Mouse (Mus musculus) MEL (cell line): Measurements from ENCODE around the gene Amt.

Experiments used
- CTCF ChIP-seq, 3 experiments: IDR thresholded peaks in 2 of 3; conservative IDR thresholded peaks in 1 of 3; 2 replicates each; pipeline ENCODE4 v1.5.1; 2011 to 2012; ENCODE audit warnings: low read length in 3 of 3, low read depth in 2 of 3, mild to moderate bottlenecking in 2 of 3, improper control_type of control experiment in 1 of 3, inconsistent platforms in 1 of 3, mixed read lengths in 1 of 3, moderate library complexity in 1 of 3; ENCODE audit not compliant: control insufficient read depth in 1 of 3, insufficient read depth in 1 of 3, poor library complexity in 1 of 3, severe bottlenecking in 1 of 3
- E2F4 ChIP-seq: IDR thresholded peaks from 2 replicates; pipeline ENCODE4 v1.6.1; 2011; ENCODE audit warnings: low read depth, low read length, improper control_type of control experiment, borderline replicate concordance
- EP300 ChIP-seq, 2 experiments: IDR thresholded peaks; 2 replicates each; pipeline ENCODE4 v1.6.1; 2011; ENCODE audit warnings: improper control_type of control experiment in 2 of 2, low read length in 2 of 2, low read depth in 1 of 2, mild to moderate bottlenecking in 1 of 2
- JUND ChIP-seq: IDR thresholded peaks from 2 replicates; pipeline ENCODE4 v1.6.1; 2011; ENCODE audit warnings: low read depth, mild to moderate bottlenecking, improper control_type of control experiment, low read length
- MAFK ChIP-seq: IDR thresholded peaks from 2 replicates; pipeline ENCODE4 v1.6.1; 2011; ENCODE audit warnings: low read depth, mild to moderate bottlenecking, low read length, improper control_type of control experiment, borderline replicate concordance
- MAZ ChIP-seq: IDR thresholded peaks from 2 replicates; pipeline ENCODE4 v1.6.1; 2012; ENCODE audit warnings: low read depth, mild to moderate bottlenecking, inconsistent platforms, low read length, improper control_type of control experiment
- POLR2A ChIP-seq, 2 experiments: IDR thresholded peaks; 2 replicates each; pipeline ENCODE4 v1.6.1; 2011 to 2012; ENCODE audit warnings: low read length in 2 of 2, mild to moderate bottlenecking in 2 of 2, control low read depth in 1 of 2, improper control_type of control experiment in 1 of 2, low read depth in 1 of 2, moderate library complexity in 1 of 2; ENCODE audit not compliant: control insufficient read depth in 1 of 2, insufficient read depth in 1 of 2, poor library complexity in 1 of 2
- RCOR1 ChIP-seq: IDR thresholded peaks from 2 replicates; pipeline ENCODE4 v1.6.1; 2012; ENCODE audit warnings: low read depth, mild to moderate bottlenecking, inconsistent platforms, low read length, improper control_type of control experiment
- USF1 ChIP-seq: IDR thresholded peaks from 2 replicates; pipeline ENCODE4 v1.6.1; 2014; ENCODE audit warnings: low read depth, mild to moderate bottlenecking, inconsistent platforms, low read length, improper control_type of control experiment, moderate library complexity
- ZC3H11A ChIP-seq: IDR thresholded peaks from 2 replicates; pipeline ENCODE4 v1.6.1; 2012; ENCODE audit warnings: low read depth, mild to moderate bottlenecking, inconsistent platforms, low read length, improper control_type of control experiment
- ZNF384 ChIP-seq: IDR thresholded peaks from 2 replicates; pipeline ENCODE4 v1.6.1; 2012; ENCODE audit warnings: low read depth, mild to moderate bottlenecking, inconsistent platforms, low read length, improper control_type of control experiment

GRCm38 (mm10) chr9:108267691-108268090 is 29.0 kb upstream of the Amt start:
- no peak for TF ChIP-seq CTCF (IDR thresholded peaks at IDR 0.05 in 2 of 3, conservative IDR thresholded peaks at IDR 0.05 in 1 of 3; ENCODE audit: control insufficient read depth in 1 of 3, insufficient read depth in 1 of 3, low read depth in 2 of 3, low read length in 3 of 3, poor library complexity in 1 of 3, severe bottlenecking in 1 of 3)
- no peak for TF ChIP-seq ZNF384
- TF ChIP-seq USF1: no peak
- TF ChIP-seq EP300 (IDR thresholded peaks at IDR 0.05; ENCODE audit: low read depth in 1 of 2, low read length in 2 of 2): no peak
- no peak for TF ChIP-seq POLR2A (IDR thresholded peaks at IDR 0.05; ENCODE audit: control insufficient read depth in 1 of 2, insufficient read depth in 1 of 2, low read depth in 1 of 2, low read length in 2 of 2, poor library complexity in 1 of 2)
- TF ChIP-seq E2F4: no peak
- no peak for TF ChIP-seq MAZ
- no peak for TF ChIP-seq JUND
- no peak for TF ChIP-seq MAFK
- TF ChIP-seq ZC3H11A: no peak
- TF ChIP-seq RCOR1: no peak
